Mouse (Mus musculus) testis, adult 2 months (tissue): Measurements from ENCODE around the gene Gm48551.

Experiments
- CTCF ChIP-seq: fragments of 200-500 bp; IDR thresholded peaks from 2 replicates; pipeline ENCODE4 v1.5.1; 2012; ENCODE audit warnings: low read depth, mild to moderate bottlenecking, inconsistent platforms, low read length, moderate library complexity; ENCODE audit not compliant: control insufficient read depth, insufficient read depth, insufficient replicate concordance
- POLR2A ChIP-seq: fragments of 200-500 bp; IDR thresholded peaks from 2 replicates; pipeline ENCODE4 v1.6.1; 2012; ENCODE audit warnings: low read depth, mild to moderate bottlenecking, inconsistent platforms, low read length, moderate library complexity; ENCODE audit not compliant: control insufficient read depth

DNA sequence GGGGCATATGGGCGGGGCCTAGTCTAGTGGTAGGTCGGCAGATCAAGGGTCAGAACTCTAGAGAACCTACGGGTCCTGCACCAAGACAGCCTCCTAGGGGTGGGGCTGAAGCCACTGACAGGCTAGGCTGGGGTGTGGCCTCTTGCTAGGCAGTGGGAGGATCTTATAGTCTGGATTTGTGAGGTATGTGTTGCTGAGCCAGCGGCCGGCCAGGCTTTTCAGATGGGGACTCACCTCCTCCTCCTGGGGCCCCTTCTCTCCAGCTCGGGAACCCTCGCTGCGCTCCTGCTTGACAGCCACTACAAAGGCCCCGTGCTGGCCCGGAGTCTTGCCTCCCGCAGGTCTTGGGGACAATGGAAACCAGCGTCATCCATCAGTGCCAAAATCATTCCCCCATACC, 35.1 kb upstream of the Gm48551 start:
- TF ChIP-seq POLR2A, result no peak
- no peak for TF ChIP-seq CTCF
